Mouse (Mus musculus) liver, embryonic 14.5 days (tissue): ENCODE measurements around the gene Atxn2l.

Experiments
- CTCF ChIP-seq: IDR thresholded peaks from 2 replicates; pipeline ENCODE4 v1.5.1; 2016; ENCODE audit warnings: antibody characterized with exemption, low read depth, control low read depth
- EP300 ChIP-seq: IDR thresholded peaks from 2 replicates; pipeline ENCODE4 v1.6.1; 2016; ENCODE audit warnings: antibody characterized with exemption, low read depth

- TF ChIP-seq CTCF = no peak
- TF ChIP-seq EP300 = no peak
Observed at GRCm38 (mm10) chr7:126536466-126536865, 33.2 kb upstream of the Atxn2l start.
